Mouse (Mus musculus) stomach, postnatal 0 days (tissue): ENCODE data around the gene Scml4.

Experiments used
- CTCF ChIP-seq: IDR thresholded peaks from 2 replicates; pipeline ENCODE4 v1.5.1; 2016; ENCODE audit warnings: antibody characterized with exemption, low read depth, mild to moderate bottlenecking, moderate library complexity
- EP300 ChIP-seq: optimal IDR thresholded peaks from 2 replicates; pipeline ENCODE3; 2016; ENCODE audit warnings: antibody characterized with exemption

DNA sequence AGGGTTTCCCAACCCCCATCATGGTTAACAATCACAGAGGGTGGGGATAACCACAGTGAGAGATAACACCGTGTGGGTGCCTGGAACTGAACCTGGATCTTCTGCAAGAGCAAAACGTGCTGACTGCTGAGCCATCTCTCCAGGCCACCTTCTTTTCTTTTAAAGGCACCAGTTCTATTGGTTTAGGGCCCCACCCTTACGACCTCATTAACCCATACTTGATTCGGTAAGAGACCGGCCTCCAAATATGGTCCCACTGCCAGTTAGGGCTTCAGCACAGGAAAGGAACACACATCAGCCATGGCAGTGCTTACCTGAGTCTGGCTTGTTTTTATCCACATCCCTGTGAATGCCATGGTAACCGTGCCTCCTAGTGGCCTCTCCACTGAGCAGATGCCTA lies 9.3 kb downstream of the Scml4 start:
- peak; percentile 26; the same call in 1 of the 2 replicates for TF ChIP-seq CTCF
- no peak for TF ChIP-seq EP300
